In the genomic region with DNA sequence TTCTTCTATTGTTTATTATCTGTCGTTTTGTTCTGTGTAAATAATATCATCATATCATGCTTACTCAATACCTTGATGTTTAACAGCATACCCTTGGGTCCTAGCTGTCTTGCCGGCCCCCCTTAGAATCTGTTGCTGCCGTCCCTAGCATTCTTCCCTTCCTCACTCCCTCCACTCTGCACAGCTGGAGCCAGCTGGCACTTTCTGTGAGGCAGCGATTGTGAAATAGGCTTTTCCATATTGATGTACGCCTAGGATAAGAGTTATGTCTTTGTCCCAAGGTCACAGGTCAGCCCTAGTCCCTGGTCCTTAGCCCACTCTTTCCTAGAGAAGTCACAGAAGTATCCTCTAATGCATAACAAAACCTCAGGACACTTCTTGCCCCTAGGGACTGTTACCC, we compare ENCODE assay signal across 23 mouse cellular contexts. TPM values are rescaled to one million over a fixed set of nuclear protein-coding genes. Genes with fewer than 3 reads are reported as not detected.
DNase-seq lines count a peak whose midpoint lies in the region; ATAC-seq lines count a peak whose summit lies in the region.
"Had no signal": no experiment of that assay in that cellular context is flagged by ENCODE, and none has a peak within 500 bp of the region (broad histone marks: within the 10 kb centered on the region; RNA-seq: fewer than 3 reads in every experiment).

No protein-coding gene starts in this region.

- peaks cover 2% of the 10 kb centered on the region; the same call in 1 of the 2 replicates for H3K4me1 ChIP-seq in kidney, embryonic 14.5 days (ENCODE audit: control insufficient read depth, insufficient read depth, low read length)
- peaks cover 5% of the 10 kb centered on the region for H3K4me1 ChIP-seq in hindbrain, embryonic 12.5 days
- peaks cover 6% of the 10 kb centered on the region for H3K4me1 ChIP-seq in hindbrain, embryonic 13.5 days (replicated peaks)
- H3K4me1 ChIP-seq: heart, embryonic 13.5 days; liver, embryonic 13.5 days had no signal

- DNase-seq in heart, adult 18-20 months, result peak; percentile 37 to 50
- no peak for DNase-seq in heart, postnatal 25 days (ENCODE audit: low spot score)
- DNase-seq in kidney, postnatal 10 days, result peak; percentile 86
- peak; percentile 79 to 83 for DNase-seq in kidney, postnatal 4 days
- DNase-seq in lung, postnatal 36 days, result peak; percentile 66
- DNase-seq: cerebellum, postnatal 10 days; gastrocnemius, postnatal 36 days; liver, embryonic 13.5 days; retina, postnatal 1 day had no signal

- 61% methylated on average over 5 of the region's 5 CpGs for WGBS in kidney, embryonic 14.5 days
- WGBS in hindbrain, embryonic 12.5 days, result 63% methylated on average over 5 of the region's 5 CpGs
- WGBS in hindbrain, embryonic 13.5 days, result 60% methylated on average over 5 of the region's 5 CpGs

- no peaks in the 10 kb centered on the region for H3K27me3 ChIP-seq in kidney, embryonic 14.5 days (ENCODE audit: control insufficient read depth, insufficient read depth, low read length)
- H3K27me3 ChIP-seq in hindbrain, embryonic 12.5 days, result no peaks in the 10 kb centered on the region
- 0 out of 2 replicates have a peak, but pooled peaks cover 3% of the 10 kb centered on the region for H3K27me3 ChIP-seq in hindbrain, embryonic 13.5 days
- H3K27me3 ChIP-seq: embryonic facial prominence, embryonic 15.5 days; heart, embryonic 13.5 days; liver, embryonic 13.5 days had no signal

- no peak overlapping the region for H3K9ac ChIP-seq in kidney, embryonic 14.5 days (ENCODE audit: low read depth, low read length)
- H3K9ac ChIP-seq in hindbrain, embryonic 12.5 days, result no peak overlapping the region
- H3K9ac ChIP-seq in hindbrain, embryonic 13.5 days, result no peak overlapping the region
- H3K9ac ChIP-seq: embryonic facial prominence, embryonic 15.5 days; heart, embryonic 13.5 days; liver, embryonic 13.5 days had no signal

- no peak overlapping the region for H3K4me3 ChIP-seq in kidney, embryonic 14.5 days (ENCODE audit: low read length)
- H3K4me3 ChIP-seq in hindbrain, embryonic 12.5 days, result no peak overlapping the region
- no peak overlapping the region for H3K4me3 ChIP-seq in hindbrain, embryonic 13.5 days
- H3K4me3 ChIP-seq: embryonic facial prominence, embryonic 15.5 days; heart, embryonic 13.5 days; liver, embryonic 13.5 days had no signal

- H3K27ac ChIP-seq in kidney, embryonic 14.5 days (ENCODE audit: low read depth, low read length), result no peak overlapping the region
- H3K27ac ChIP-seq in hindbrain, embryonic 12.5 days, result no peak overlapping the region
- no peak overlapping the region for H3K27ac ChIP-seq in hindbrain, embryonic 13.5 days
- H3K27ac ChIP-seq: embryonic facial prominence, embryonic 15.5 days; heart, embryonic 13.5 days; liver, embryonic 13.5 days had no signal

- no peak overlapping the region for H3K4me2 ChIP-seq in kidney, embryonic 14.5 days (replicated peaks; ENCODE audit: low read depth, low read length)
- no peak overlapping the region for H3K4me2 ChIP-seq in hindbrain, embryonic 12.5 days (replicated peaks)
- no peak overlapping the region for H3K4me2 ChIP-seq in hindbrain, embryonic 13.5 days
- H3K4me2 ChIP-seq: embryonic facial prominence, embryonic 15.5 days; heart, embryonic 13.5 days; liver, embryonic 13.5 days had no signal

- intact Hi-C loops in heart, postnatal 25 days (cut with DNase I), result no loop called here

- ATAC-seq in kidney, embryonic 14.5 days (ENCODE audit: low FRiP score, low TSS enrichment), result no peak
- ATAC-seq in hindbrain, embryonic 12.5 days (ENCODE audit: low FRiP score), result no peak
- ATAC-seq in hindbrain, embryonic 13.5 days (ENCODE audit: low FRiP score), result no peak
- ATAC-seq: midbrain, embryonic 16.5 days had no signal

- peaks cover 7% of the 10 kb centered on the region; the same call in 1 of the 2 replicates for H3K36me3 ChIP-seq in kidney, embryonic 14.5 days (ENCODE audit: control insufficient read depth, insufficient read depth, low read length)
- H3K36me3 ChIP-seq in hindbrain, embryonic 12.5 days, result no peaks in the 10 kb centered on the region
- H3K36me3 ChIP-seq in hindbrain, embryonic 13.5 days, result no peaks in the 10 kb centered on the region
- H3K36me3 ChIP-seq: embryonic facial prominence, embryonic 15.5 days; heart, embryonic 13.5 days had no signal

- no peaks in the 10 kb centered on the region for H3K9me3 ChIP-seq in kidney, embryonic 14.5 days (ENCODE audit: control insufficient read depth, low read length)
- no peaks in the 10 kb centered on the region for H3K9me3 ChIP-seq in hindbrain, embryonic 12.5 days (replicated peaks)
- H3K9me3 ChIP-seq in hindbrain, embryonic 13.5 days, result no peaks in the 10 kb centered on the region
- H3K9me3 ChIP-seq: embryonic facial prominence, embryonic 15.5 days; heart, embryonic 13.5 days; liver, embryonic 13.5 days had no signal

RNA-seq across cellular contexts. Expression of a gene that starts 11.1 kb away (rescaled TPM):
- total RNA-seq in heart, adult 18-20 months (2021), result under 1 TPM; 0.28 to 0.30 TPM
- under 1 TPM; 0.11 to 0.44 TPM for total RNA-seq in heart, postnatal 25 days (2021)
- polyA plus RNA-seq in kidney, embryonic 14.5 days (2014; fragmentation: Nextera tagmentation; extraction: Ambion mirVana), result 9.9 and 14.9 TPM in 2 replicates
- polyA plus RNA-seq in hindbrain, embryonic 12.5 days (2016; fragmentation: Nextera tagmentation; extraction: Ambion mirVana), result 2.7 and 2.9 TPM in 2 replicates
- 1.1 and 2.0 TPM in 2 replicates for polyA plus RNA-seq in hindbrain, embryonic 13.5 days (2015; fragmentation: Nextera tagmentation; extraction: Ambion mirVana)
- total RNA-seq: megakaryocyte, adult 5-6 weeks; MEL had no signal
- polyA plus RNA-seq: thymus, postnatal 0 days had no signal

RNA-seq across cellular contexts. Expression of a gene that starts 30.2 kb away (rescaled TPM):
- total RNA-seq in heart, adult 18-20 months (2021), result not detected
- not detected for total RNA-seq in heart, postnatal 25 days (2021)
- not detected in 2 replicates for polyA plus RNA-seq in kidney, embryonic 14.5 days (2014; fragmentation: Nextera tagmentation; extraction: Ambion mirVana)
- polyA plus RNA-seq in hindbrain, embryonic 12.5 days (2016; fragmentation: Nextera tagmentation; extraction: Ambion mirVana), result not detected in 2 replicates
- polyA plus RNA-seq in hindbrain, embryonic 13.5 days (2015; fragmentation: Nextera tagmentation; extraction: Ambion mirVana), result not detected in 2 replicates
- total RNA-seq: gastrocnemius, postnatal 36 days; layer of hippocampus, postnatal 14 days; left cerebral cortex, postnatal 10 days; megakaryocyte, adult 5-6 weeks; MEL had no signal
- polyA plus RNA-seq: embryonic facial prominence, embryonic 15.5 days; forebrain, embryonic 11.5 days; heart, embryonic 13.5 days; hindbrain, embryonic 11.5 days; large intestine, adult 2 months; liver, embryonic 13.5 days; midbrain, embryonic 16.5 days; thymus, postnatal 0 days had no signal

RNA-seq across cellular contexts. Expression of a gene that starts 46.0 kb away (rescaled TPM):
- 10 to 100 TPM; 51.8 to 51.9 TPM for total RNA-seq in heart, adult 18-20 months (2021)
- 10 to 100 TPM; 59.1 to 65.4 TPM for total RNA-seq in heart, postnatal 25 days (2021)
- polyA plus RNA-seq in kidney, embryonic 14.5 days (2014; fragmentation: Nextera tagmentation; extraction: Ambion mirVana), result 71.2 and 93.6 TPM in 2 replicates
- polyA plus RNA-seq in hindbrain, embryonic 12.5 days (2016; fragmentation: Nextera tagmentation; extraction: Ambion mirVana), result 78.7 and 81.6 TPM in 2 replicates
- 70.7 and 73.5 TPM in 2 replicates for polyA plus RNA-seq in hindbrain, embryonic 13.5 days (2015; fragmentation: Nextera tagmentation; extraction: Ambion mirVana)

RNA-seq across cellular contexts. Expression of a gene that starts 58.4 kb away (rescaled TPM):
- 10 to 100 TPM; 16.6 to 18.0 TPM for total RNA-seq in heart, adult 18-20 months (2021)
- 10 to 100 TPM; 13.9 to 20.6 TPM for total RNA-seq in heart, postnatal 25 days (2021)
- 13.8 and 25.4 TPM in 2 replicates for polyA plus RNA-seq in kidney, embryonic 14.5 days (2014; fragmentation: Nextera tagmentation; extraction: Ambion mirVana)
- polyA plus RNA-seq in hindbrain, embryonic 12.5 days (2016; fragmentation: Nextera tagmentation; extraction: Ambion mirVana), result 25.5 and 30.6 TPM in 2 replicates
- 25.0 and 28.2 TPM in 2 replicates for polyA plus RNA-seq in hindbrain, embryonic 13.5 days (2015; fragmentation: Nextera tagmentation; extraction: Ambion mirVana)
